Mouse (Mus musculus) MEL (cell line): ENCODE measurements at regions not wholly inside any gene's neighbourhood (a gene's known extent, or its start where the extent isn't known, plus 50 kb on each side); places are given as distances from the start of the nearest gene placed in this dataset.

ENCODE experiments used
- DNase-seq: peaks from one replicate; pipeline ENCODE4 v3.0.0; 2011; ENCODE audit warnings: low read depth, low spot score
- H3K27ac ChIP-seq: 2 replicates; pipeline ENCODE4 v1.5.1; 2012; ENCODE audit warnings: low read depth, mild to moderate bottlenecking, control low read depth, low read length, moderate library complexity; ENCODE audit not compliant: control insufficient read depth
- H3K27me3 ChIP-seq, 2 experiments: fragments of 150-350 bp in 1 of 2; sonication (generic) in 1 of 2; 2 replicates each; pipeline ENCODE4 v1.6.1; 2012; ENCODE audit warnings: low read length in 2 of 2, mild to moderate bottlenecking in 2 of 2, improper control_type of control experiment in 1 of 2, moderate library complexity in 1 of 2; ENCODE audit not compliant: insufficient read depth in 2 of 2, control insufficient read depth in 1 of 2
- H3K36me3 ChIP-seq, 2 experiments: 2 replicates each; pipeline ENCODE4 v1.6.1; 2012 to 2014; ENCODE audit warnings: low read length in 2 of 2, improper control_type of control experiment in 1 of 2, inconsistent platforms in 1 of 2, mild to moderate bottlenecking in 1 of 2; ENCODE audit not compliant: insufficient read depth in 2 of 2, control insufficient read depth in 1 of 2
- H3K4me1 ChIP-seq, 2 experiments: fragments of 150-350 bp in 1 of 2; sonication (generic) in 1 of 2; 2 replicates each; pipeline ENCODE4 v1.6.1; 2012; ENCODE audit warnings: low read length in 2 of 2, improper control_type of control experiment in 1 of 2, mild to moderate bottlenecking in 1 of 2; ENCODE audit not compliant: insufficient read depth in 2 of 2, control insufficient read depth in 1 of 2
- H3K4me3 ChIP-seq, 2 experiments: fragments of 150-350 bp in 1 of 2; sonication (generic) in 1 of 2; 2 replicates each; pipeline ENCODE4 v1.5.1; 2012; ENCODE audit warnings: low read depth in 2 of 2, low read length in 2 of 2, mild to moderate bottlenecking in 2 of 2, moderate library complexity in 2 of 2, control low read depth in 1 of 2, improper control_type of control experiment in 1 of 2; ENCODE audit not compliant: control insufficient read depth in 1 of 2, insufficient read depth in 1 of 2
- H3K79me2 ChIP-seq: 2 replicates; pipeline ENCODE4 v1.6.1; 2012; ENCODE audit warnings: mild to moderate bottlenecking, low read length, moderate library complexity; ENCODE audit not compliant: control insufficient read depth, poor library complexity, insufficient read depth
- H3K9ac ChIP-seq: 2 replicates; pipeline ENCODE4 v1.6.1; 2012; ENCODE audit warnings: low read depth, mild to moderate bottlenecking, control low read depth, low read length, moderate library complexity; ENCODE audit not compliant: control insufficient read depth, poor library complexity, severe bottlenecking
- H3K9me3 ChIP-seq: fragments of 150-350 bp; sonication (generic); replicated peaks from 2 replicates; pipeline ENCODE4 v1.6.1; 2012; ENCODE audit warnings: mild to moderate bottlenecking, low read length, improper control_type of control experiment, moderate library complexity; ENCODE audit not compliant: insufficient read depth
- BHLHE40 ChIP-seq: IDR thresholded peaks from 2 replicates; pipeline ENCODE4 v1.6.1; 2012; ENCODE audit warnings: low read depth, mild to moderate bottlenecking, inconsistent platforms, low read length, improper control_type of control experiment, borderline replicate concordance
- CHD1 ChIP-seq: IDR thresholded peaks from 2 replicates; pipeline ENCODE4 v1.6.1; 2012; ENCODE audit warnings: low read depth, mild to moderate bottlenecking, inconsistent platforms, low read length, improper control_type of control experiment
- ELF1 ChIP-seq: IDR thresholded peaks from 2 replicates; pipeline ENCODE4 v1.6.1; 2014; ENCODE audit warnings: low read depth, mild to moderate bottlenecking, inconsistent platforms, low read length, improper control_type of control experiment, moderate library complexity
- EP300 ChIP-seq, 2 experiments: IDR thresholded peaks; 2 replicates each; pipeline ENCODE4 v1.6.1; 2011; ENCODE audit warnings: improper control_type of control experiment in 2 of 2, low read length in 2 of 2, low read depth in 1 of 2, mild to moderate bottlenecking in 1 of 2
- ETS1 ChIP-seq: IDR thresholded peaks from 2 replicates; pipeline ENCODE4 v1.6.1; 2012; ENCODE audit warnings: low read depth, mild to moderate bottlenecking, inconsistent platforms, low read length, improper control_type of control experiment, moderate library complexity
- GATA1 ChIP-seq: IDR thresholded peaks from 2 replicates; pipeline ENCODE4 v1.6.1; 2011; ENCODE audit warnings: low read depth, low read length, improper control_type of control experiment
- HCFC1 ChIP-seq: IDR thresholded peaks from 2 replicates; pipeline ENCODE4 v1.6.1; 2012; ENCODE audit warnings: low read depth, mild to moderate bottlenecking, inconsistent platforms, low read length, improper control_type of control experiment, moderate library complexity
- JUND ChIP-seq: IDR thresholded peaks from 2 replicates; pipeline ENCODE4 v1.6.1; 2011; ENCODE audit warnings: low read depth, mild to moderate bottlenecking, improper control_type of control experiment, low read length
- MAX ChIP-seq: IDR thresholded peaks from 2 replicates; pipeline ENCODE4 v1.6.1; 2011; ENCODE audit warnings: low read length, improper control_type of control experiment
- MEF2A ChIP-seq: IDR thresholded peaks from 2 replicates; pipeline ENCODE4 v1.6.1; 2014; ENCODE audit warnings: low read depth, mild to moderate bottlenecking, inconsistent platforms, low read length, improper control_type of control experiment; ENCODE audit not compliant: poor library complexity, insufficient replicate concordance, severe bottlenecking; ENCODE audit errors: extremely low read depth
- MYB ChIP-seq: IDR thresholded peaks from 2 replicates; pipeline ENCODE4 v1.6.1; 2011; ENCODE audit warnings: mild to moderate bottlenecking, low read depth, low read length, improper control_type of control experiment
- MYC ChIP-seq: IDR thresholded peaks from 2 replicates; pipeline ENCODE4 v1.6.1; 2011; ENCODE audit warnings: low read depth, mild to moderate bottlenecking, low read length, improper control_type of control experiment, moderate library complexity
- NELFE ChIP-seq: IDR thresholded peaks from 2 replicates; pipeline ENCODE4 v1.6.1; 2011; ENCODE audit warnings: low read depth, low read length, improper control_type of control experiment
- POLR2A ChIP-seq, 2 experiments: IDR thresholded peaks; 2 replicates each; pipeline ENCODE4 v1.6.1; 2011 to 2012; ENCODE audit warnings: low read length in 2 of 2, mild to moderate bottlenecking in 2 of 2, control low read depth in 1 of 2, improper control_type of control experiment in 1 of 2, low read depth in 1 of 2, moderate library complexity in 1 of 2; ENCODE audit not compliant: control insufficient read depth in 1 of 2, insufficient read depth in 1 of 2, poor library complexity in 1 of 2
- RAD21 ChIP-seq: IDR thresholded peaks from 2 replicates; pipeline ENCODE4 v1.6.1; 2011; ENCODE audit warnings: mild to moderate bottlenecking, low read depth, low read length, improper control_type of control experiment
- RCOR1 ChIP-seq: IDR thresholded peaks from 2 replicates; pipeline ENCODE4 v1.6.1; 2012; ENCODE audit warnings: low read depth, mild to moderate bottlenecking, inconsistent platforms, low read length, improper control_type of control experiment
- SIN3A ChIP-seq: IDR thresholded peaks from 2 replicates; pipeline ENCODE4 v1.6.1; 2012; ENCODE audit warnings: low read length, improper control_type of control experiment, inconsistent platforms
- SMC3 ChIP-seq: IDR thresholded peaks from 2 replicates; pipeline ENCODE4 v1.6.1; 2011; ENCODE audit warnings: low read depth, low read length, improper control_type of control experiment
- TBP ChIP-seq: IDR thresholded peaks from 2 replicates; pipeline ENCODE4 v1.8.0; 2011; ENCODE audit warnings: low read depth, low read length, improper control_type of control experiment
- UBTF ChIP-seq: IDR thresholded peaks from 2 replicates; pipeline ENCODE4 v1.6.1; 2012; ENCODE audit warnings: low read depth, mild to moderate bottlenecking, inconsistent platforms, low read length, improper control_type of control experiment, moderate library complexity, borderline replicate concordance; ENCODE audit not compliant: insufficient read depth
- USF1 ChIP-seq: IDR thresholded peaks from 2 replicates; pipeline ENCODE4 v1.6.1; 2014; ENCODE audit warnings: low read depth, mild to moderate bottlenecking, inconsistent platforms, low read length, improper control_type of control experiment, moderate library complexity
- USF2 ChIP-seq, 2 experiments: IDR thresholded peaks; 2 replicates each; pipeline ENCODE4 v1.6.1; 2011 to 2012; ENCODE audit warnings: improper control_type of control experiment in 2 of 2, low read length in 2 of 2, borderline replicate concordance in 1 of 2, inconsistent platforms in 1 of 2, low read depth in 1 of 2, mild to moderate bottlenecking in 1 of 2; ENCODE audit not compliant: insufficient read depth in 1 of 2
- ZC3H11A ChIP-seq: IDR thresholded peaks from 2 replicates; pipeline ENCODE4 v1.6.1; 2012; ENCODE audit warnings: low read depth, mild to moderate bottlenecking, inconsistent platforms, low read length, improper control_type of control experiment
- ZNF384 ChIP-seq: IDR thresholded peaks from 2 replicates; pipeline ENCODE4 v1.6.1; 2012; ENCODE audit warnings: low read depth, mild to moderate bottlenecking, inconsistent platforms, low read length, improper control_type of control experiment

GRCm38 (mm10) chr8:30669451-30669850, 2759.1 kb upstream of the 5930422O12Rik start:
- no peak for DNase-seq
- Histone ChIP-seq H3K4me1 (no peaks in the 10 kb centered on the region), H3K79me2 (no peaks in the 10 kb centered on the region), H3K9me3 (no peaks in the 10 kb centered on the region), H3K9ac (no peak overlapping the region), H3K27ac (no peak overlapping the region), H3K4me3 (no peak overlapping the region), H3K36me3 (no peaks in the 10 kb centered on the region), H3K27me3 (no peaks in the 10 kb centered on the region)
- TF ChIP-seq RAD21 (no peak), EP300 (IDR thresholded peaks at IDR 0.05; ENCODE audit: low read depth in 1 of 2, low read length in 2 of 2) (no peak), BHLHE40 (no peak), ELF1 (no peak), JUND (no peak), NELFE (no peak), UBTF (no peak), MYC (no peak), GATA1 (no peak)

- H3K4me3 ChIP-seq: no peak overlapping the region
- H3K36me3 ChIP-seq: no peaks in the 10 kb centered on the region
- no peaks in the 10 kb centered on the region for H3K4me1 ChIP-seq
- no peak for TF ChIP-seq SMC3
- TF ChIP-seq RCOR1: no peak
- TF ChIP-seq CHD1: no peak
- TF ChIP-seq POLR2A (IDR thresholded peaks at IDR 0.05; ENCODE audit: control insufficient read depth in 1 of 2, insufficient read depth in 1 of 2, low read depth in 1 of 2, low read length in 2 of 2, poor library complexity in 1 of 2): no peak
- TF ChIP-seq GATA1: no peak
- no peak for TF ChIP-seq USF1
- no peak for TF ChIP-seq UBTF
- no peak for TF ChIP-seq ZNF384
- TF ChIP-seq USF2 (IDR thresholded peaks at IDR 0.05; ENCODE audit: borderline replicate concordance in 1 of 2, insufficient read depth in 1 of 2, low read depth in 1 of 2, low read length in 2 of 2): no peak
- TF ChIP-seq ETS1: no peak
- no peak for TF ChIP-seq SIN3A
- no peak for TF ChIP-seq MYB
- no peak for TF ChIP-seq ZC3H11A
- TF ChIP-seq MAX: no peak
- TF ChIP-seq JUND: no peak
- TF ChIP-seq NELFE: no peak
- no peak for TF ChIP-seq TBP
- no peak for TF ChIP-seq HCFC1
- no peak for TF ChIP-seq MEF2A
- no peak overlapping the region for H3K27ac ChIP-seq
- H3K9ac ChIP-seq: no peak overlapping the region
- H3K79me2 ChIP-seq: no peaks in the 10 kb centered on the region
- H3K9me3 ChIP-seq: no peaks in the 10 kb centered on the region
- peak; percentile 8 for DNase-seq
- no peaks in the 10 kb centered on the region for H3K27me3 ChIP-seq
Observed at GRCm38 (mm10) chr8:30677423-30677822, 2751.1 kb upstream of the 5930422O12Rik start.
